Mouse (Mus musculus) cortical plate, adult 2 months (tissue): Measurements from ENCODE around the gene Olfr1133.

Experiments used
- CTCF ChIP-seq: fragments of 200-500 bp; IDR thresholded peaks from 2 replicates; pipeline ENCODE4 v1.5.1; 2011; ENCODE audit warnings: mild to moderate bottlenecking, control low read depth, low read length; ENCODE audit not compliant: insufficient read depth; ENCODE audit errors: extremely low read depth
- POLR2A ChIP-seq: fragments of 200-500 bp; IDR thresholded peaks from 2 replicates; pipeline ENCODE4 v1.6.1; 2011; ENCODE audit warnings: mild to moderate bottlenecking, low read length, control low read depth; ENCODE audit not compliant: insufficient read depth; ENCODE audit errors: extremely low read depth

GRCm38 (mm10) chr2:87693847-87694246, 46.7 kb upstream of the Olfr1133 start, which contains the start of gene Olfr1136:
- TF ChIP-seq POLR2A (no peak), CTCF (no peak)
